Mouse (Mus musculus) kidney, adult 8-10 months (tissue): ENCODE measurements at regions not wholly inside any gene's neighbourhood (a gene's known extent, or its start where the extent isn't known, plus 50 kb on each side); places are given as distances from the start of the nearest gene placed in this dataset.

Experiments used
- DNase-seq, 2 experiments: peaks; one replicate each; pipeline ENCODE4 v3.0.0; 2022

GRCm38 (mm10) chr5:72245382-72245781 is 77.4 kb upstream of the Commd8 start:
- no peak for DNase-seq

DNA sequence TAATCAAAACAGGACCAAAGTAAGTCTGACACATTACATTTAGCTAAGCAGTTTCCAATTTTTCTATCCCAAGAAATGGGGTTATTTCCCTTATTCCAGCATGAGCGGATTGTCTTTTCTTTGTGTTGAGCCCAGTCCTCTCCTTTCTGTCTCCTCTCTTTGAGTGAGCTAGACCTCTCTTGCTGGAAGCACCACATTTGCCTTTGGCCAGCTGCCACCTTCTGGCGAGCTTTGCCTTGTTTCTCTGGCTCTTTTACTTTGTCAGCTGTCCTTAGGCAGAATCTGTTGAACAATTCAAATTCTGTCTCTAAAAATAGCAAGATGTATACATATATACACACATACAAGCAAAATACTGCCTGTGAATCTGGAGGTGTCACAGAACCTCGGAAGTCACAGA is 76.1 kb upstream of the Commd8 start:
- peak; percentile 35 to 54 for DNase-seq

DNA sequence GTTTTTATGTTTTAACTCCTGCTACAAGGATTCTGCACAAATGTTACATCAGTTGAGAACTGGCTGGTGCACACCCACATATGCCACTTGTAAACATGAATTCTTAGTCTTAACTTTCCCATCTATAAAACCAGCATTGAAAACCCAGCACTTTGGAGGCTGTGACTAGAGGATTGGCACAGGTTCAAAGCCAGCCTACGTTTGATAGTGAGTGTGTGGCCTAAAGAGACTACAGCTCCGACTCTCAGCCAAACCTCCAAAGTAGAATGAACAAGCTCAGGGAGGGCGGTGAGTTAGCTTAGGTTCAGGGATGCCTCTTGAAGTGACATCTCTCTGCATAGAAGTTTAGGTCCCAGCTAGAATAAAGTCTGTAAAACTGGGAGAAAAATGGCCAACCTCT is 75.0 kb upstream of the Commd8 start:
- DNase-seq: no peak

DNA sequence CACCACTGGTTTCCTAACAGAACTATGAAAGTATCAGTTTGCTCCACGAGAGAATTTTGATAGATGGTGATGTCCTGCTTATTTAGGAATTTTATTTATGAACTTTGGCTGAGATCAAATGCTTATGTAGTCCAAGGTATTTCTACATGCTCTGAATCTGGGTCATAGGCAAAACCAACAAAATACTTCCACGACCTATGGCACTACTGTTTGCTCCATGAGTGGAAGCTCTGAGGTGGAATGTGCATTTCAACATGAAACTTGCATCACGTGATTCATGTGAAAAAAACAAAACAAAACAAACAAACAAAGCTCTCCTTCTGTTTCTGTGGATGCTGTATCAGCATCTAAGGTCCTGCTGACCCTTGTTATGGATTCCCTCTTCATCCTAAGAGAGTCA is 73.5 kb upstream of the Commd8 start:
- no peak for DNase-seq

DNA sequence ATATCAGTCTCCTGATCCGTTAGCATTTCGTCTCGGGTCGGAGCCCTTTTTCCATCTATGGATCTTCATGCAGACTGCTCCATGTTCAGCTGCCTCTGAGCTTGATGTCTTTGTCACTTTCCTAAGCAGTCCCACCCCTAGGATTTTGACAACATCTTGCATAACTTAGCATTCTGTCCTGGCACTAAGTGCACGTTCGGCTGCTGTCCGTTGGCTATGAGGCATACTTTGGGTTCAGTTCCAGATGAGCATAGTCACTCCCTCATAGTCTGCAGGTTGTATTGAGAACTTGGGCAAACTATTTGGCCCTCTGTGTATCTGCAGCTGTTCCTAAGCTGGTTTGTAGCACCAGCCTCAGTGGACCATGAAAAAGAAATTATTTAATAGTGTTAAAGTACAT is 72.3 kb upstream of the Commd8 start:
- no peak for DNase-seq

DNA sequence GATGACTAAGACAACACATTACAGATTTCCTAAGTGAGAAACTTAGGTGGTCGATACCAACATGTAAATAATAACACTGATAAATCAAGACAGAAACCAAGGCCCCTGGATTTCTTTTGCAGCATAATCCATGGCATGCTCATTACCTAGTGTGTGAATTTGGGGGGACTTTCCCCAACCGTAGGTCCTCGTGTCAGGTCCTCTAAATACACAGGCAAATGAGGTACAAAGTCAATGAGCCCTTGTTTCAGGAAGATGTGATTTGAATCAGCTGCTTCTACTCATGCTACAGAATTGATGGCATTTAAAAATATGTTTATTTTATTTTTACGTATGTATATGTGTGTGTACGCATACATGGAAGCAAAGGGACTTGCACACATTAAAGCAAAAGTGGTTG is 59.0 kb upstream of the Commd8 start:
- no peak for DNase-seq

GRCm38 (mm10) chr5:72225576-72226298 is 57.7 kb upstream of the Commd8 start:
- DNase-seq: no peak

DNA sequence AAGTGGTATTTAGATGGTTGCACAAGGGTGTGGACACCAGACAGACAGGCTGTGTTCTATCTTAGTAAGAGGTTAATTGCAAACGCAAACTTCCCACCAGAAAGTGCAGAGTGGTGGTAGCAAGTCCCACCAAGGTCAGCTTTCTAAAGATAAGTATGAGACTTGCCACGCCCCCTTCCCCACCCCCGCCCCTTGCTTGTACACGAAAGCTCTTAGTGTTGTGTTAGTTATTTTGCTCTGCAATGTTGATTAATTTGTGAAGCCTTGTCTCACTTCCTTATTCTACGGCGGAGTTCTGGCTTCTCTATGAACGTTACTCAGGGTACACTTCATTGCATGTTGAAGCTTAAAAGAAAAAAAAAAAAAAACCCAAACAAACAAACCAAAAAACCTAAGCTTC is 57.1 kb upstream of the Commd8 start:
- no peak for DNase-seq

DNA sequence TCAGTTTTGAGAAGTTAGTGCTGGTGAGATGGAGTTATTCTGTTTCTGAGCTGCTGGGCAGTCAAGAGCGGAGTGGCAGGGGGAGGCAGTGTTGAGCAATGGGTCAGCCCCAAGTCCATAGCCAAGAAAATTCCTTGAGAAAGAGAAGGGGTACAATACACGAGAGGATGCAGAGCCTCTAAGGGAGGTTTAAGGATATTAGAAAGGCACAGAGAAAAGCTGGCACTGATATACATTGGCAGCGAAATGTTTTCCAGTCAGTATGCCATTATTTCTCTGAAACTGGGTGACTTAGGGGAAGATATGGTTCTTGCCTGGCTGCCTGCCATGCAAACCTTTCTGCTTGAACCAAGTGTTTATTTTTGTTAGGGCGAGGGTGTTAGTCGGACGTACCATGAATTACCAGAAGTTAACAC is 56.6 kb upstream of the Commd8 start:
- no peak for DNase-seq

GRCm38 (mm10) chr5:72222902-72223301 is 54.9 kb upstream of the Commd8 start:
- DNase-seq: no peak

DNA sequence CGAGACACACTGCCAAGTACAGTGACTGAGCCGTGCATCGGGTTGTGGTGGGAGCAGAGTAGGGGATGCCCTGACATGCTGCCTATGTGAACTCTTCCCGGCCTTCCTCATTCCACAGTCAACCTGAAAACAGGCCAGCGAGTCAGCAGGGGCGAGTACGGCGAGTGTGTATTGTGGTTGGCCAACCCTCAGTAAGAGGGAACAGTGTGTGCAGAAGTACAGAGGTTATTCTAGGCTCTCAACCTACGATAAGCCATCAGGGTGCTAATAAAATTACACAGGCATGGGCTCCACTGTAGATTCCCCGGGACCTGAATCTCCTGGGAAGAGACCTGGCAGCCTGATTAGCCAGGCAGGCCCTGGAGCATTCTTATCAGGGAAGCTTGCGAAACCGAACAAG is 51.7 kb upstream of the Commd8 start:
- no peak for DNase-seq

- no peak for DNase-seq
These were observed 51.3 kb upstream of the Commd8 start for GRCm38 (mm10) chr5:72219248-72219647.
